Comparison of ENCODE assay signal across 8 mouse cellular contexts in genomic region chr17:46680760-46681373, GRCm38 (mm10). TPM values are rescaled to one million over a fixed set of nuclear protein-coding genes. Genes with fewer than 3 reads are reported as not detected.
A peak's percentile ranks its signal among the peaks of the same experiment; 100 is the strongest.
DNase-seq lines count a peak whose midpoint lies in the region; ATAC-seq and TF ChIP-seq lines count a peak whose summit lies in the region.

Gene Klhdc3 (minus strand): TSS chr17:46680914.

- H3K9ac ChIP-seq in forebrain, embryonic 16.5 days (replicated peaks; ENCODE audit: low read depth, low read length): peak within 1 kb of the TSS; percentile 65
- H3K9ac ChIP-seq in lung, embryonic 14.5 days: peak within 1 kb of the TSS; percentile 66

- peak; percentile 95 for ATAC-seq in G1E (ENCODE audit: extremely low read depth, insufficient number of reproducible peaks, low FRiP score, poor library complexity, severe bottlenecking)
- ATAC-seq in forebrain, embryonic 16.5 days: peak; percentile 98
- ATAC-seq in lung, embryonic 14.5 days (ENCODE audit: insufficient read depth): peak; percentile 98

- H3K36me3 ChIP-seq in G1E (replicated peaks): peaks cover 76% of the 10 kb centered on the region
- peaks cover 16% of the 10 kb centered on the region for H3K36me3 ChIP-seq in forebrain, embryonic 16.5 days (ENCODE audit: control insufficient read depth, insufficient read depth)
- H3K36me3 ChIP-seq in lung, embryonic 14.5 days (ENCODE audit: insufficient read depth): peaks cover 59% of the 10 kb centered on the region
- H3K36me3 ChIP-seq in thymus, adult 2 months (ENCODE audit: control insufficient read depth, insufficient read depth, low read length): peaks cover 18% of the 10 kb centered on the region

- H3K9me3 ChIP-seq in G1E (replicated peaks): no peaks in the 10 kb centered on the region
- H3K9me3 ChIP-seq in forebrain, embryonic 16.5 days (ENCODE audit: control insufficient read depth, low read length): no peaks in the 10 kb centered on the region
- H3K9me3 ChIP-seq in lung, embryonic 14.5 days (ENCODE audit: low read depth, low read length): no peaks in the 10 kb centered on the region

- TF ChIP-seq CTCF in G1E (IDR thresholded peaks at IDR 0.05; ENCODE audit: low read depth, low read length): no peak
- no peak for TF ChIP-seq CTCF in layer of hippocampus, adult 2 months (conservative IDR thresholded peaks at IDR 0.05)
- TF ChIP-seq CTCF in lung, embryonic 14.5 days (IDR thresholded peaks at IDR 0.05; ENCODE audit: low read depth): peak; percentile 16; the same call in 1 of the 2 replicates
- no peak for TF ChIP-seq CTCF in olfactory bulb, adult 2 months (IDR thresholded peaks at IDR 0.05; ENCODE audit: insufficient read depth, low read depth, low read length)
- no peak for TF ChIP-seq CTCF in thymus, adult 2 months (IDR thresholded peaks at IDR 0.05; ENCODE audit: borderline replicate concordance, control insufficient read depth, extremely low read depth, insufficient read depth, low read length, poor library complexity)

- peak; percentile 90 for DNase-seq in G1E (ENCODE audit: low spot score)
- peak; percentile 97 to 98 for DNase-seq in cerebellum, adult 18-20 months
- DNase-seq in heart, postnatal 36 days: peak; percentile 94 to 95
- peak; percentile 97 to 98 for DNase-seq in layer of hippocampus, adult 2 months (ENCODE audit: low spot score in 2 of 2)
- peak; percentile 99 for DNase-seq in lung, embryonic 14.5 days
- peak; percentile 97 for DNase-seq in thymus, adult 2 months

- H3K4me1 ChIP-seq in G1E (ENCODE audit: insufficient read depth, low read depth, low read length): peaks cover 54% of the 10 kb centered on the region
- peaks cover 27% of the 10 kb centered on the region for H3K4me1 ChIP-seq in forebrain, embryonic 16.5 days (replicated peaks; ENCODE audit: control insufficient read depth, insufficient read depth, low read length)
- H3K4me1 ChIP-seq in lung, embryonic 14.5 days (ENCODE audit: insufficient read depth): peaks cover 14% of the 10 kb centered on the region
- peaks cover 23% of the 10 kb centered on the region for H3K4me1 ChIP-seq in olfactory bulb, adult 2 months (ENCODE audit: control insufficient read depth, insufficient read depth, low read length)
- peaks cover 20% of the 10 kb centered on the region for H3K4me1 ChIP-seq in thymus, adult 2 months (replicated peaks; ENCODE audit: control insufficient read depth, insufficient read depth, low read length)

- H3K4me3 ChIP-seq in G1E (ENCODE audit: low read depth, low read length): peak within 1 kb of the TSS; percentile 87
- peak within 1 kb of the TSS; percentile 72 for H3K4me3 ChIP-seq in forebrain, embryonic 16.5 days (replicated peaks; ENCODE audit: low read length)
- peak within 1 kb of the TSS; percentile 78 for H3K4me3 ChIP-seq in layer of hippocampus, adult 2 months
- H3K4me3 ChIP-seq in lung, embryonic 14.5 days (ENCODE audit: low read depth, low read length): peak within 1 kb of the TSS; percentile 69
- H3K4me3 ChIP-seq in olfactory bulb, adult 2 months (ENCODE audit: insufficient read depth, low read depth, low read length): peak within 1 kb of the TSS; percentile 99
- peak within 1 kb of the TSS; percentile 72 for H3K4me3 ChIP-seq in thymus, adult 2 months (ENCODE audit: control insufficient read depth, insufficient read depth, low read length)

- no peaks in the 10 kb centered on the region for H3K27me3 ChIP-seq in G1E (ENCODE audit: insufficient read depth, low read length)
- H3K27me3 ChIP-seq in forebrain, embryonic 16.5 days (replicated peaks; ENCODE audit: control insufficient read depth, insufficient read depth, low read length): no peaks in the 10 kb centered on the region
- no peaks in the 10 kb centered on the region for H3K27me3 ChIP-seq in lung, embryonic 14.5 days (ENCODE audit: insufficient read depth, low read length)
- H3K27me3 ChIP-seq in thymus, adult 2 months (ENCODE audit: control insufficient read depth, insufficient read depth, low read length): no peaks in the 10 kb centered on the region

- 0% methylated on average over 49 of the region's 49 CpGs for WGBS in forebrain, embryonic 16.5 days
- WGBS in lung, embryonic 14.5 days: under 1% methylated on average over 49 of the region's 49 CpGs
- WGBS in olfactory bulb, adult 2 months: under 1% methylated on average over 49 of the region's 49 CpGs
- 1% methylated on average over 49 of the region's 49 CpGs for WGBS in thymus, adult 2 months

- peak within 1 kb of the TSS; percentile 91 for H3K4me2 ChIP-seq in forebrain, embryonic 16.5 days (ENCODE audit: low read length)
- H3K4me2 ChIP-seq in lung, embryonic 14.5 days: peak within 1 kb of the TSS; percentile 88

- H3K27ac ChIP-seq in forebrain, embryonic 16.5 days (ENCODE audit: low read length): peak within 1 kb of the TSS; percentile 84
- H3K27ac ChIP-seq in layer of hippocampus, adult 2 months: peak within 1 kb of the TSS; percentile 94
- H3K27ac ChIP-seq in lung, embryonic 14.5 days (ENCODE audit: low read depth): peak within 1 kb of the TSS; percentile 85
- no peak within 1 kb of the TSS; the same call in 1 of the 2 replicates for H3K27ac ChIP-seq in olfactory bulb, adult 2 months (ENCODE audit: insufficient read depth, low read depth, low read length)
- H3K27ac ChIP-seq in thymus, adult 2 months (ENCODE audit: control insufficient read depth, insufficient read depth, low read length): no peak within 1 kb of the TSS

- intact Hi-C loops in heart, postnatal 36 days (cut with DNase I): loop anchor here (2.0 to 10.0 kb wide), 3 partner anchors 32 to 324 kb away; no protein-coding TSS in a partner anchor

- TF ChIP-seq POLR2A in olfactory bulb, adult 2 months (IDR thresholded peaks at IDR 0.05; ENCODE audit: insufficient read depth, low read depth, low read length): peak; percentile 31; the same call in 1 of the 2 replicates
- TF ChIP-seq POLR2A in thymus, adult 2 months (IDR thresholded peaks at IDR 0.05; ENCODE audit: control insufficient read depth, extremely low read depth, insufficient read depth, low read length, poor library complexity): 0 out of 2 replicates have a peak, but pooled peaks have one; percentile 28

RNA-seq across cellular contexts. Expression of gene Klhdc3, which starts in this region (rescaled TPM):
- total RNA-seq in G1E (2014; fragmentation: Nextera tagmentation) (70.1 and 79.1 TPM in 2 replicates), G1E (2017) (21.0 and 26.0 TPM in 2 replicates)
- polyA plus RNA-seq in G1E (2012): 221 and 297 TPM in 2 replicates
- polyA plus RNA-seq in forebrain, embryonic 16.5 days (2015; fragmentation: Nextera tagmentation; extraction: Ambion mirVana): 191 and 194 TPM in 2 replicates
- total RNA-seq in heart, postnatal 36 days (2021): 10 to 100 TPM; 85.5 to 87.7 TPM
- total RNA-seq in layer of hippocampus, adult 2 months (2021): 100 to 1,000 TPM; 163 to 173 TPM
- 108 and 111 TPM in 2 replicates for polyA plus RNA-seq in lung, embryonic 14.5 days (2014; fragmentation: Nextera tagmentation; extraction: Ambion mirVana)
- not detected in 2 replicates for polyA plus RNA-seq in olfactory bulb, adult 2 months (2012; ENCODE audit: insufficient read depth, insufficient read length, low replicate concordance, missing spikeins)
- 116 and 124 TPM in 2 replicates for polyA plus RNA-seq in thymus, adult 2 months (2012; rRNA removed)

Comparison
In these comparisons a context has a peak if more than half of its experiments do, and no peak if none do; other contexts are left out.
1. RNA of gene Klhdc3 (polyA plus RNA-seq): 221 to 297 TPM in G1E, 191 to 194 TPM in forebrain, embryonic 16.5 days, 116 to 124 TPM in thymus, adult 2 months and 108 to 111 TPM in lung, embryonic 14.5 days; not detected in olfactory bulb, adult 2 months; every median in the first group is over 100 times any median in the second.
2. H3K27ac ChIP-seq: peak in forebrain, embryonic 16.5 days (single experiment), layer of hippocampus, adult 2 months (single experiment) and lung, embryonic 14.5 days (single experiment); none in olfactory bulb, adult 2 months (single experiment) and thymus, adult 2 months (single experiment).
3. Peak in every context shown above with its lines, with median percentiles within 50 percentile points of each other: ATAC-seq, DNase-seq and H3K4me3 ChIP-seq.